Mouse (Mus musculus): ENCODE data around the gene Abcg5. TPM values are rescaled to one million over a fixed set of nuclear protein-coding genes. Genes with fewer than 3 reads are reported as not detected.

Gene Abcg5
- polyA plus RNA-seq, 1 experiment from 2014 or later: 3.7 TPM

GRCm38 (mm10) chr17:84642324-84642723 is 40.5 kb downstream of the Abcg5 start:
- no peaks in the 10 kb centered on the region for H3K27me3 ChIP-seq (replicated peaks; ENCODE audit: control insufficient read depth, insufficient read depth, low read length)
- H3K4me1 ChIP-seq (ENCODE audit: control insufficient read depth, insufficient read depth, low read length): peaks cover 9% of the 10 kb centered on the region
- no peak overlapping the region for H3K9ac ChIP-seq (ENCODE audit: low read depth, low read length)
- no peak for ATAC-seq
- H3K4me3 ChIP-seq (ENCODE audit: low read length): no peak overlapping the region
- WGBS: 73% methylated on average over 9 of the region's 9 CpGs
- no peaks in the 10 kb centered on the region for H3K36me3 ChIP-seq (ENCODE audit: control insufficient read depth, insufficient read depth, low read length)
- H3K27ac ChIP-seq (ENCODE audit: low read length): no peak overlapping the region
- no peak overlapping the region for H3K4me2 ChIP-seq (ENCODE audit: low read depth, low read length)
- H3K9me3 ChIP-seq (ENCODE audit: control insufficient read depth, low read length): no peaks in the 10 kb centered on the region

- H3K27me3 ChIP-seq (replicated peaks; ENCODE audit: control insufficient read depth, insufficient read depth, low read length): no peaks in the 10 kb centered on the region
- H3K36me3 ChIP-seq (ENCODE audit: control insufficient read depth, insufficient read depth, low read length): no peaks in the 10 kb centered on the region
- no peaks in the 10 kb centered on the region for H3K9me3 ChIP-seq (ENCODE audit: control insufficient read depth, low read length)
- H3K27ac ChIP-seq (ENCODE audit: low read length): no peak overlapping the region
- no peak overlapping the region for H3K4me3 ChIP-seq (ENCODE audit: low read length)
- peaks cover 9% of the 10 kb centered on the region for H3K4me1 ChIP-seq (ENCODE audit: control insufficient read depth, insufficient read depth, low read length)
- no peak for ATAC-seq
- H3K9ac ChIP-seq (ENCODE audit: low read depth, low read length): no peak overlapping the region
- no peak overlapping the region for H3K4me2 ChIP-seq (ENCODE audit: low read depth, low read length)
- 40% methylated on average over 3 of the region's 3 CpGs for WGBS
These were observed 40.9 kb downstream of the Abcg5 start for GRCm38 (mm10) chr17:84641893-84642292.

- no peaks in the 10 kb centered on the region for H3K27me3 ChIP-seq (replicated peaks; ENCODE audit: control insufficient read depth, insufficient read depth, low read length)
- no peak overlapping the region for H3K9ac ChIP-seq (ENCODE audit: low read depth, low read length)
- H3K4me3 ChIP-seq (ENCODE audit: low read length): no peak overlapping the region
- no peaks in the 10 kb centered on the region for H3K9me3 ChIP-seq (ENCODE audit: control insufficient read depth, low read length)
- H3K4me2 ChIP-seq (ENCODE audit: low read depth, low read length): no peak overlapping the region
- no peak for ATAC-seq
- no peak overlapping the region for H3K27ac ChIP-seq (ENCODE audit: low read length)
- H3K36me3 ChIP-seq (ENCODE audit: control insufficient read depth, insufficient read depth, low read length): no peaks in the 10 kb centered on the region
- H3K4me1 ChIP-seq (ENCODE audit: control insufficient read depth, insufficient read depth, low read length): no peaks in the 10 kb centered on the region
- 72% methylated on average over 10 of the region's 10 CpGs for WGBS
These were observed 42.9 kb downstream of the Abcg5 start for GRCm38 (mm10) chr17:84639796-84640378.

- WGBS: 85% methylated on average over 6 of the region's 6 CpGs
- Histone ChIP-seq H3K36me3 (ENCODE audit: control insufficient read depth, insufficient read depth, low read length) (no peaks in the 10 kb centered on the region), H3K27me3 (replicated peaks; ENCODE audit: control insufficient read depth, insufficient read depth, low read length) (no peaks in the 10 kb centered on the region), H3K9me3 (ENCODE audit: control insufficient read depth, low read length) (no peaks in the 10 kb centered on the region), H3K4me1 (ENCODE audit: control insufficient read depth, insufficient read depth, low read length) (no peaks in the 10 kb centered on the region), H3K4me2 (ENCODE audit: low read depth, low read length) (no peak overlapping the region), H3K9ac (ENCODE audit: low read depth, low read length) (no peak overlapping the region), H3K27ac (ENCODE audit: low read length) (no peak overlapping the region), H3K4me3 (ENCODE audit: low read length) (no peak overlapping the region)
- no peak for ATAC-seq
These were observed 44.8 kb downstream of the Abcg5 start for GRCm38 (mm10) chr17:84637971-84638370.

- Histone ChIP-seq H3K4me3 (ENCODE audit: low read length) (no peak overlapping the region), H3K9ac (ENCODE audit: low read depth, low read length) (no peak overlapping the region), H3K4me2 (ENCODE audit: low read depth, low read length) (no peak overlapping the region), H3K36me3 (ENCODE audit: control insufficient read depth, insufficient read depth, low read length) (no peaks in the 10 kb centered on the region), H3K9me3 (ENCODE audit: control insufficient read depth, low read length) (no peaks in the 10 kb centered on the region), H3K27me3 (replicated peaks; ENCODE audit: control insufficient read depth, insufficient read depth, low read length) (no peaks in the 10 kb centered on the region), H3K4me1 (ENCODE audit: control insufficient read depth, insufficient read depth, low read length) (no peaks in the 10 kb centered on the region), H3K27ac (ENCODE audit: low read length) (no peak overlapping the region)
- no peak for ATAC-seq
- 57% methylated on average over 8 of the region's 8 CpGs for WGBS
These were observed 46.5 kb downstream of the Abcg5 start for GRCm38 (mm10) chr17:84636328-84636727.

- H3K4me1 ChIP-seq (ENCODE audit: control insufficient read depth, insufficient read depth, low read length): no peaks in the 10 kb centered on the region
- no peak overlapping the region for H3K4me3 ChIP-seq (ENCODE audit: low read length)
- no peak for ATAC-seq
- H3K4me2 ChIP-seq (ENCODE audit: low read depth, low read length): no peak overlapping the region
- H3K27me3 ChIP-seq (replicated peaks; ENCODE audit: control insufficient read depth, insufficient read depth, low read length): no peaks in the 10 kb centered on the region
- WGBS: 78% methylated on average over 13 of the region's 13 CpGs
- H3K36me3 ChIP-seq (ENCODE audit: control insufficient read depth, insufficient read depth, low read length): no peaks in the 10 kb centered on the region
- no peaks in the 10 kb centered on the region for H3K9me3 ChIP-seq (ENCODE audit: control insufficient read depth, low read length)
- H3K9ac ChIP-seq (ENCODE audit: low read depth, low read length): no peak overlapping the region
- no peak overlapping the region for H3K27ac ChIP-seq (ENCODE audit: low read length)
These were observed 49.4 kb downstream of the Abcg5 start for GRCm38 (mm10) chr17:84633443-84633842.

- Histone ChIP-seq H3K9ac (ENCODE audit: low read depth, low read length) (no peak overlapping the region), H3K4me3 (ENCODE audit: low read length) (no peak overlapping the region), H3K36me3 (ENCODE audit: control insufficient read depth, insufficient read depth, low read length) (no peaks in the 10 kb centered on the region), H3K27ac (ENCODE audit: low read length) (no peak overlapping the region), H3K4me2 (ENCODE audit: low read depth, low read length) (no peak overlapping the region), H3K9me3 (ENCODE audit: control insufficient read depth, low read length) (no peaks in the 10 kb centered on the region), H3K4me1 (ENCODE audit: control insufficient read depth, insufficient read depth, low read length) (peaks cover 4% of the 10 kb centered on the region; the same call in 1 of the 2 replicates), H3K27me3 (replicated peaks; ENCODE audit: control insufficient read depth, insufficient read depth, low read length) (no peaks in the 10 kb centered on the region)
- ATAC-seq: no peak
- 86% methylated on average over 6 of the region's 6 CpGs for WGBS
These were observed 51.0 kb downstream of the Abcg5 start for GRCm38 (mm10) chr17:84631836-84632235.

- Histone ChIP-seq H3K27me3 (replicated peaks; ENCODE audit: control insufficient read depth, insufficient read depth, low read length) (no peaks in the 10 kb centered on the region), H3K4me3 (ENCODE audit: low read length) (no peak overlapping the region), H3K4me1 (ENCODE audit: control insufficient read depth, insufficient read depth, low read length) (peaks cover 6% of the 10 kb centered on the region; the same call in 1 of the 2 replicates), H3K27ac (ENCODE audit: low read length) (no peak overlapping the region), H3K9me3 (ENCODE audit: control insufficient read depth, low read length) (no peaks in the 10 kb centered on the region), H3K9ac (ENCODE audit: low read depth, low read length) (no peak overlapping the region), H3K36me3 (ENCODE audit: control insufficient read depth, insufficient read depth, low read length) (no peaks in the 10 kb centered on the region), H3K4me2 (ENCODE audit: low read depth, low read length) (no peak overlapping the region)
- no peak for ATAC-seq
- 83% methylated on average over 9 of the region's 9 CpGs for WGBS
These were observed 54.2 kb downstream of the Abcg5 start for GRCm38 (mm10) chr17:84628611-84629010.

- Histone ChIP-seq H3K4me1 (ENCODE audit: control insufficient read depth, insufficient read depth, low read length) (peaks cover 6% of the 10 kb centered on the region; the same call in 1 of the 2 replicates), H3K4me3 (ENCODE audit: low read length) (no peak overlapping the region), H3K27me3 (replicated peaks; ENCODE audit: control insufficient read depth, insufficient read depth, low read length) (no peaks in the 10 kb centered on the region), H3K9me3 (ENCODE audit: control insufficient read depth, low read length) (no peaks in the 10 kb centered on the region), H3K9ac (ENCODE audit: low read depth, low read length) (no peak overlapping the region), H3K4me2 (ENCODE audit: low read depth, low read length) (no peak overlapping the region), H3K36me3 (ENCODE audit: control insufficient read depth, insufficient read depth, low read length) (no peaks in the 10 kb centered on the region), H3K27ac (ENCODE audit: low read length) (no peak overlapping the region)
- 83% methylated on average over 10 of the region's 10 CpGs for WGBS
- ATAC-seq: no peak
These were observed 55.1 kb downstream of the Abcg5 start for GRCm38 (mm10) chr17:84627721-84628120.

- WGBS: 21% methylated on average over 9 of the region's 9 CpGs
- peak overlapping the region; percentile 33; the same call in 1 of the 2 replicates for H3K27ac ChIP-seq (ENCODE audit: low read length)
- no peaks in the 10 kb centered on the region for H3K36me3 ChIP-seq (ENCODE audit: control insufficient read depth, insufficient read depth, low read length)
- no peaks in the 10 kb centered on the region for H3K27me3 ChIP-seq (replicated peaks; ENCODE audit: control insufficient read depth, insufficient read depth, low read length)
- ATAC-seq: peak; percentile 55
- H3K4me3 ChIP-seq (ENCODE audit: low read length): peak overlapping the region; percentile 70
- H3K4me2 ChIP-seq (ENCODE audit: low read depth, low read length): peak overlapping the region; percentile 90
- no peaks in the 10 kb centered on the region for H3K9me3 ChIP-seq (ENCODE audit: control insufficient read depth, low read length)
- peaks cover 6% of the 10 kb centered on the region; the same call in 1 of the 2 replicates for H3K4me1 ChIP-seq (ENCODE audit: control insufficient read depth, insufficient read depth, low read length)
- H3K9ac ChIP-seq (ENCODE audit: low read depth, low read length): peak overlapping the region; percentile 71
These were observed 55.9 kb downstream of the Abcg5 start for GRCm38 (mm10) chr17:84626857-84627305.
